Mouse (Mus musculus) C2C12 (cell line): ENCODE measurements around the gene Gm49358. TPM values are rescaled to one million over a fixed set of nuclear protein-coding genes. Genes with fewer than 3 reads are reported as not detected.

ENCODE experiments used
- H3K27me3 ChIP-seq: one replicate; pipeline ENCODE4 v1.6.1; 2011; ENCODE audit not compliant: control insufficient read depth, insufficient read depth, insufficient read length
- H3K36me3 ChIP-seq: one replicate; pipeline ENCODE4 v1.6.1; 2011; ENCODE audit not compliant: control insufficient read depth, insufficient read depth
- H3K4me3 ChIP-seq: one replicate; pipeline ENCODE4 v1.5.1; 2011; ENCODE audit warnings: mild to moderate bottlenecking, control low read depth; ENCODE audit not compliant: poor library complexity, insufficient read depth, severe bottlenecking
- H3K79me2 ChIP-seq: one replicate; pipeline ENCODE4 v1.6.1; 2011; ENCODE audit not compliant: control insufficient read depth, insufficient read depth
- H3K79me3 ChIP-seq: one replicate; pipeline ENCODE4 v1.6.1; 2011; ENCODE audit warnings: low read depth, control low read depth
- H3ac ChIP-seq: one replicate; pipeline ENCODE3; 2011; ENCODE audit warnings: low read depth; ENCODE audit not compliant: control insufficient read depth, insufficient read length
- CEBPB ChIP-seq: IDR thresholded peaks from one replicate; pipeline ENCODE4 v1.6.1; 2011; ENCODE audit warnings: low read depth, mild to moderate bottlenecking, control low read depth, moderate library complexity
- CTCF ChIP-seq: IDR thresholded peaks from one replicate; pipeline ENCODE4 v1.5.1; 2011; ENCODE audit not compliant: control insufficient read depth, insufficient read depth, insufficient read length
- FOSL1 ChIP-seq: IDR thresholded peaks from one replicate; pipeline ENCODE4 v1.8.0; 2011; ENCODE audit warnings: mild to moderate bottlenecking, low read length; ENCODE audit not compliant: poor library complexity, insufficient read depth, severe bottlenecking
- MAX ChIP-seq: IDR thresholded peaks from one replicate; pipeline ENCODE4 v1.6.1; 2011; ENCODE audit warnings: mild to moderate bottlenecking, control low read depth
- MYOD1 ChIP-seq: IDR thresholded peaks from one replicate; pipeline ENCODE4 v1.6.1; 2011; ENCODE audit warnings: low read depth; ENCODE audit not compliant: control insufficient read depth, insufficient read length
- MYOG ChIP-seq: IDR thresholded peaks from one replicate; pipeline ENCODE4 v1.6.1; 2011; ENCODE audit not compliant: control insufficient read depth, insufficient read length; ENCODE audit errors: extremely low read depth
- USF1 ChIP-seq: IDR thresholded peaks from one replicate; pipeline ENCODE4 v1.6.1; 2011; ENCODE audit warnings: low read depth, mild to moderate bottlenecking, control low read depth, moderate library complexity
- polyA plus RNA-seq: library from polyadenylated mRNA; unstranded; fragments of >200 nt; fragmentation: generic; extraction: Trizol; gene quantifications from one replicate; pipeline ENCODE4 v1.2.1, GENCODE M21; 2012; ENCODE audit warnings: missing spikeins

Gene Gm49358
- polyA plus RNA-seq, 1 experiment = not detected

GRCm38 (mm10) chr10:86794196-86794595, 30.4 kb downstream of the Gm49358 start:
- Histone ChIP-seq H3K4me3 (no peak overlapping the region), H3K36me3 (peaks cover 17% of the 10 kb centered on the region), H3ac (no peak overlapping the region), H3K79me3 (peaks cover 69% of the 10 kb centered on the region), H3K27me3 (no peaks in the 10 kb centered on the region), H3K79me2 (peaks cover 74% of the 10 kb centered on the region)
- no peak for TF ChIP-seq MAX
- no peak for TF ChIP-seq CTCF
- no peak for TF ChIP-seq MYOG
- TF ChIP-seq FOSL1 = no peak
- TF ChIP-seq MYOD1 = no peak
- no peak for TF ChIP-seq CEBPB
- no peak for TF ChIP-seq USF1

- H3K27me3 ChIP-seq = no peaks in the 10 kb centered on the region
- peaks cover 67% of the 10 kb centered on the region for H3K79me2 ChIP-seq
- peaks cover 61% of the 10 kb centered on the region for H3K79me3 ChIP-seq
- no peak overlapping the region for H3ac ChIP-seq
- peaks cover 17% of the 10 kb centered on the region for H3K36me3 ChIP-seq
- H3K4me3 ChIP-seq = no peak overlapping the region
- TF ChIP-seq FOSL1 (no peak), MYOG (no peak), CEBPB (no peak), CTCF (no peak), MAX (no peak)
Measured at GRCm38 (mm10) chr10:86794794-86795535, 31.2 kb downstream of the Gm49358 start.

- peaks cover 13% of the 10 kb centered on the region for H3K36me3 ChIP-seq
- peaks cover 49% of the 10 kb centered on the region for H3K79me3 ChIP-seq
- H3K79me2 ChIP-seq = peaks cover 54% of the 10 kb centered on the region
- TF ChIP-seq MAX (no peak), FOSL1 (no peak), MYOG (no peak), CTCF (no peak), USF1 (no peak), CEBPB (no peak), MYOD1 (no peak)
- no peaks in the 10 kb centered on the region for H3K27me3 ChIP-seq
- H3K4me3 ChIP-seq = no peak overlapping the region
- no peak overlapping the region for H3ac ChIP-seq
Measured at GRCm38 (mm10) chr10:86796073-86796741, 32.4 kb downstream of the Gm49358 start.

- no peak overlapping the region for H3K4me3 ChIP-seq
- H3K36me3 ChIP-seq = peaks cover 42% of the 10 kb centered on the region
- no peak for TF ChIP-seq MYOG
- TF ChIP-seq MYOD1 = no peak
- no peak for TF ChIP-seq CTCF
- no peak for TF ChIP-seq FOSL1
- TF ChIP-seq CEBPB = no peak
- no peak for TF ChIP-seq MAX
- TF ChIP-seq USF1 = no peak
- no peak overlapping the region for H3ac ChIP-seq
- H3K79me3 ChIP-seq = peaks cover 35% of the 10 kb centered on the region
- H3K27me3 ChIP-seq = no peaks in the 10 kb centered on the region
- peaks cover 72% of the 10 kb centered on the region for H3K79me2 ChIP-seq
Measured at GRCm38 (mm10) chr10:86807362-86807761, 43.6 kb downstream of the Gm49358 start.

- Histone ChIP-seq H3K27me3 (no peaks in the 10 kb centered on the region), H3K4me3 (no peak overlapping the region), H3K79me3 (peaks cover 35% of the 10 kb centered on the region), H3ac (no peak overlapping the region), H3K79me2 (peaks cover 72% of the 10 kb centered on the region), H3K36me3 (peaks cover 47% of the 10 kb centered on the region)
- TF ChIP-seq MYOG (no peak), MAX (no peak), USF1 (no peak), MYOD1 (no peak), CEBPB (no peak), FOSL1 (no peak), CTCF (no peak)
Measured at GRCm38 (mm10) chr10:86808013-86808758, 44.4 kb downstream of the Gm49358 start.
